Mouse (Mus musculus) urinary bladder, postnatal 14 days (tissue): ENCODE measurements around the gene Nme2.
"Not testable (repeated sequence)": the region's sequence is repeated elsewhere in the genome, so short reads cannot be mapped to it uniquely, and the experiment has no call there.

Experiments
- DNase-seq: peaks from one replicate; pipeline ENCODE4 v3.0.0; 2021; ENCODE audit warnings: low spot score

Nme2 gene

DNA sequence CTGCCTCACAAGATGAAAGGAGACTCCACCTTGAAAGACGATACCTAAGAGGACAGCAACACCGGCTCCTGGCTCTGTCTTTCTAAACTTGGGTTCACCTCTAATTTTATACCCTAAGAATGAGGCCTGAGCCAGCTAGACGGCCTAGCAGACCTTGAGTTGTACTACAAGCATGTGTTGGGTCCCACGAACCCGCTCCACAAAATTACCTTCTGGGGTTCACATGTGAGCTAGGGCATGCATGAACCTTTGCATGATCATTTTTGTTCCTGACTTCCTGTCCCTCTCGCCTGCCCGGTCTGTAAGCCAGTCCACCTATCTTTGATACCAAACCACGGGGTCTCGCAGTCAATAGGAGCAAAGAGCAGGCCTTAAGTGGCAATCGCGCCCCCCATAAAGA is 11.3 kb upstream of the Nme2 start:
- no peak for DNase-seq

DNA sequence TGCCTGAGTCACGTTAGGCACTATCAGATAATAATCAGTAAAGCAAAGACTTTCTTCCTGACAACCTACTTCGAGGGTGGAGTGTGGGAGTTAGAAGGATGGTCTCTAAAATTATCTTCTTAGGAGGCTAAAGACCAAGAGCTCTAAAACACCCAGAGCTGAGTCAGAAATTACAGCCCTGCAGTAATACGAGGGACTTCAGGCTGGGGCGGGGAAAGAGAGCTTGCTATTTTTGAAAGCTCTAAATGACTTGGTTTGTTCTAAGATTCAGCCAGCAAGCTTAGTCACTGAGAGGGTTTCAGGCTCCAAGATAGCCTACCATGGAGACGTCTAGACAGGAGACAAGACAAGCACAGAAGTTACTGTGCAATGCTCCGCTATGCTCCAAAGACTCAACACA is 9.3 kb upstream of the Nme2 start:
- DNase-seq, result no peak

DNA sequence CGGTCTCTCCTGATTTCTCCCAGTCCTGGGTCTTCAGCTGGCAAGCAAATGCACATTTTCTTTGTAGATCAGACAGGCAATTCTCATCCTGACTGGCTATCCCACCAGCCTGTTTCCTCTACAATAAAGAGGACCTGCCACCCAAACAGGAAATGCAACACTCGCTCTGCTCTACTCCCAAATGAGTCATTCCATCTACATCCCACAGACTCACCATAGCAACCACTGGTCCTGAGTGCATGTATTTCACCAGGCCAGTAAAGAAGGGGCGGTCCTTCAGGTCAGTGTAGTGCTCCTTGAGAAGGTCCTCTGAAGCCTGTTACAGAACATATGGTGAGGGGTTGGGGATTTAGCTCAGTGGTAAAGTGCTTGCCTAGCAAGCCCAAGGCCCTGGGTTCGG is 7.0 kb upstream of the Nme2 start:
- DNase-seq, result no peak

DNA sequence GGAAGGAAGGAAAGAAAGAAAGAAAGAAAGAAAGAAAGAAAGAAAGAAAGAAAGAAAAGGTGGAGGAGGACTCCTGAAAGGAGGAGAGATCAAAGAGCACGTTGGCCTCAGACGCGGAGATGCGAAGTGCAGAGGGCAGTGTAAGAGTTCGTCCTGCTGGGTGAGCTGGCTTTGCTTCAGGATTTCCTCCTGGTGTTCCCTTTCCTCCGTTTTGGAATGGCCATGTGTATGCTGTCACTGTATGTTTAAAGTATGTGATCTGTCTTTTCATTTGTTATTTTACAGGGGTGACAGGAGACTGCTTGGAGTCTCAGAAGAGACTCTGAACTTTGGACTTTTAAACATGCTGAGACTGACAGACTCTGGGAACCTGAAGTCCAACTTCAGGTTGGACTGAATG is 5.4 kb upstream of the Nme2 start:
- DNase-seq, result no peak

DNA sequence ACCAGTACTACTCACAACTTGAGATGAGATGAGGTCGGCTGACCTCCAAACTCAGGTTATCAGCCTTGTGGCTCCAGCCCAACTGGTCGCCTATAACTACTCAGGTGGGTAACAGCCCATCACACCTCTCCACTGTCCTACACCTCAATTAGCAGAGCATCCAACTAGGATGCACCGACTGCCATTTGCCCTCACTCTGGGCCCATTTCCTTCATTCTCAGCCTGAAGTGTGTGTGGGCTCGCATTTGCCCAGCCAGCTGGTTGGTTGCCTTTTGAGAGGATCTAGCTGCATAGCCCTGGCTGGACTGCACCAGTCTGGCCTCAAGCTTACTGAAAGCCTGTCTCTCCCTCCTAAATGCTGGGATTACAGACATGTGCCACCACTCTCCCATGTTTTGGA is 1.7 kb upstream of the Nme2 start:
- no peak for DNase-seq

DNA sequence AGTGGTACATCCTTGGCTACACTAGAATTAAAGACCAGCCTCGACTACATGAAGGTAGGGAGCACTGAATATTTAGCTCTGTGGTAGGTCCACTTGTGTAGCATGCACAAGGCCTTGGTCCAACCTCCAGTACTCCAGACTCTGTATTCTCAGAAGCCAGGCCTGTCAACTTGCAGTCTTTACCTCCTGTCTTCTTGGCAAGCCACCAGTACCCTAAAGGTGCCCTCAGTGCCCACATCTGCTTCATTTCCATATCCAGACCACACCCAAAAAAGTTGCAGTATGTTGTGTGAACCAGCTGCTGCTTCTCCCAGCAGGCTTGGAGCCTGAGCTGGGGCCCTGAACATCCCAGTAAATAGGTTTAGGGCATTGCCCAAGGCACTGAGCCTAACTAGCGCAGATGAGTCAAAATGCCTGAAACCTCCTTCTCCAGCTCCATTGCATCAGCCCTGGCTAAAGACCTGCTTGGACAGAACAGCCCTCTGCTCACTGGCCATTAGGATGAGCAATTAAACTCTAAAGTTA is 1.0 kb upstream of the Nme2 start:
- DNase-seq, result no peak

DNA sequence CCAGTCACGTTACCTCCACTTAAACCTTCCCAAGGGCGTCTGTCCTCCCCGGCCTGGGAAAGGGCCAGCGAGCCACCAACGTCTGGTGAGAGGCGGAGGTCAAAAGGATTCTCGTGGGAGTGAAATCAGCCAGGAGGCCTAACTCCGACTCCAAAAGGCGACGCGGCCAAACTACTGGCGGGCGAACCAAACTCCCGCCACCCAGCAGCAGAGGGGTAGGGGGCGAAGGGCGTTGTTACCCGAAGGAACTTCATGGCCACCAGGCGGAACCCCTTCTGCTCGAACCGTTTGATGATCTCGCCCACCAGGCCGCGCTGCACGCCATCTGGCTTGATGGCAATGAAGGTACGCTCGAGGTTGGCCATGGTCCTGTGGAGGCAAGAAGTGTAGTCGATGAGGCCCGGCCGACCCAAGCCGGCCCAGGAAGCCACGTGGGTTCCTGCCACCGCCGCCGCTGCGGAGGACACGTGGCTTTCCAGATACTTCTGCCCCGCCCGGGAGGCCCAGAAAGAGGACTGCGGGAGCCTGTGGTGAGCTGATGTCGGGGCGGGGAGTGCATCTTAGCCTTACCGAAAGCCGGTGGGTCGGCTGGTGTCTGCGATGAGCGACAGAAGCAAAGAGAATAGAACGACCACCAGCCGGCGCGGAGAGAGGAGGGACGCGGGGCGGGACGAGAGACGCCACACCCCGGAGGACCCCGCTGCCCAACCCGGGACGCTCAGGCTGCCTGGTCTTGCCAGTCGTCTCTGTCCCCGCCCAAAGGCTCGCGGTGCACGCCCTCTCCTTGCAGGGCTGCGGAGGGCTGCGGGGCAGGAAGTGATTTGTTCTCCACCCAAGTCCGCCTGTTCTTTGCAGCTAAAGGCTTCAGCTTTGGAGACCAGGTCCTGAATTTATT is 556 bp downstream of the Nme2 start:
- peak; percentile 96 for DNase-seq

DNA sequence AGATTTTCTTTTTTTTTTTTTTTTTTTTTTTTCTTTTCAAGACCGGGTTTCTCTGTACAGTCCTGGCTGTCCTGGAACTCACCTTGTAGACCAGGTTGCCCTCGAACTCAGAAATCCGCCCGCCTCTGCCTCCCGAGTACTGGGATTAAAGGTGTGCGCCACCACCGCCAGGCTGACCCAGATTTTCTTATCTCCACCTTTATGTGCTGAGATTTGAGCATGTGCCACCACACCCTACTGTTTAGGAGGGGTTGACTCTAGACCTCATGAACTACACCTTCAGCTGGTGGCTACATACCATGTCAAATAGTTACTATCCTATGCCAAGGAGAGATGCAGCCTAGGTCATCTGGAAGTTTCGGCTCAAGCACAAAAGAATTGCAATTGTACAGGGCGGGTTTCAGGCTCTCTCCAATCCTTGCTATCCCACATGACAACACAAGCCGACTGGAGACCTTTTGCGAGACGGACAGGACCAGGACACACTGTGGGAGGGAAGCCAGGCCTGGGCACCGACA is 1.3 kb downstream of the Nme2 start:
- DNase-seq, result no peak

DNA sequence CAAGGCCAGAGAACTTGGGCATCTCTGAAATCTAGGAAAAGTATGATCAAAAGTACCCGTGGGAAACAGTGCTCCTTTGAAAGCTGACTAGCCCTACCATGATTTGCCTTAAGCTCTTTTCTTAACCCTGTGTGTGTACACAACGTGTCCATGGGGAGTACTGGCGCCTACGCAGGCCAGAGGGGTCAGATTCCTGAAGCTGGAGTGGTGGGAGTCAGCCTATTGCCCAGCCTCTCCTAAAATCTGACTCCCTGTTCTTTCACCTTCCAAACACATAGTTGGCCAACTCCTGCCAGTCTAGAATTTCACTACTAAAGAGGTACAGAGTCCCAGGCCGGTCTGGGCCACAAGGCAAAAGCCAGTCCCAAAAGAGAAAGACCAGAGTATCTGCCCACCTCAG is 3.7 kb downstream of the Nme2 start:
- DNase-seq, result no peak

DNA sequence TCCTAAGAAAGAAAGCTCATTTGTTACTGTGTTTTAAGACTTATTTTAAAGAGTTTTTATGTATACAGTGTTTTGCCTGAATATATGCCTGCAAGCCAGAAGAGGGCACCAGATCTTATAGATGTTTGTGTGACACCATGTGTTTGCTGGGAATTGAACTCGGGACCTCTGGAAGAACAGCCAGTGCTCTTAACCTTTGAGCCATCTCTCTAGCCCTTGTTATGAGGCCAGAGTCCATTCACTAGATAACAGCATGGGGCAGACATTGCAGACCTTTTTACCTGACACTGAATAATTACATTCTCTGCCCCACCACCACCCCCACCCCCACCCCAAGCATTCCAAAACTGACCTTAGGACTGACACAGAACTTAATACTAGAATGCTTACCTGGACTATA is 6.0 kb downstream of the Nme2 start:
- no peak for DNase-seq

DNA sequence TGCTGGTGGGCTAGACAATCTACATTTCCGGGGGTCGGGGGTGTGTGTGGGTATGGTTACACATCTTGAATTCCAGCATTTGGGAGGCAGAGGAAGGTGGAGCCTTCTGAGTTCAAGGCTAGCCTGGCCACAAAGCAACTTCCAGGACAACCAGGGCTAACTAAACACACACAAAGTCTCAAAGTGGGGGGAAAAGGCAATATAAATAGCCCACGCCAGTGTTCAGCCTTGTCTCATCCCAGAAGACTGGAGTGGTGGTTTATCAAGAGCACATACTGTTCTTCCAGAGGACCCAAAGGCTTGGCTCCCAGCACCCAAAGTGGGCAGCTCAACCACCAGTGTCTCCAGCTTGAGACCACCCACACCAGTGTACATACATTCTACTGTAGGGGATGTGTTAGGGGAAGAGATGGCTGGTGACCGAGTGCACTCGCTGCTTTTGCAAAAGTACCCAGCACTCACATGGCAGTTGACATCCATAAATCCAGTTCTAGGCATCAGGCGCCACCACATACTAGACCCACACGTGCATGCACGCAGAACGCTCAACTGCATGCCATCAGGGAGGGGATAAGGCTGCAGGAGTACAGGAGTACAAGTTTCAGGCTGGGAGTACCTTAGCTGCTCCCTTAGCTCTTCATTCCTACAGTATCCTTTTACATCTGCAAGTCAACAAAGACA is 7.0 kb downstream of the Nme2 start:
- no peak for DNase-seq

DNA sequence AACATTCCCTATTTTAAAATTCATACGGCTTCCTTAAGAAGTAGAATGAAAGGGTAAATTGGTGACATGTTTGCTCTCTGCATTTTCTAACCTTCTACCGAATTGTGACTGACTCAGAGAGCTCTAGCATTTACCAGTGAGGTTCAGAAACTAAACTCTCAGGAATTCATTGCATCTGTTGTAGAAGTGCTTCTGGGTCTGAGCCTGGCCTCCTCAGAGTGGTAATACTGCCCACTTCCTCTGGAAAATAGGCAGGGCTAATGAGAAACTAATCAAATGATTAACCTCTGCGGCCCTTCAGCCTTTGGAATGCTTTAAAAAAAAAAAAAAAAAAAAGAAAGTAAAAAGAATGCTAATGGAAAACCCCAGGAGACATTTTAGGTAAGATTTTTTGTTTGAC is 11.1 kb downstream of the Nme2 start:
- DNase-seq, result no peak

DNA sequence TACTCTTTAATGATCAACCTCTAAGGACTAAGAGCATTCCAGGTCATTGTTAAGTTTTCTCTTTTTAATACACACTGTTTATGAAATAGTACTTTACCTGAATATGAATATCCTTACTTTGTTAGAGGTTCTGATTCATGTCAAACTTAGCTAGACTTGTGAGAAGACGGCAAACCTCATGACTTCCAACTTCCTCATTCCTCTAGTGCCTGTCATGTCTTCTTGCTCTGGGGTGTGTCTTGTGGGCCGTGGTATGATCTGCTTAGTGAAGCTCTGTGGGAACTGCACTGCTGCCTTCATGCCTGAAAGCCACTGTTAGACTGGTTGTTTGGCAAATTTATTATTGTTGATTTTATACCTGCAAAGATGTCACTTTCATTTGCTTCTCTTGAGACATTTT is 15.2 kb downstream of the Nme2 start:
- DNase-seq, result no peak

DNA sequence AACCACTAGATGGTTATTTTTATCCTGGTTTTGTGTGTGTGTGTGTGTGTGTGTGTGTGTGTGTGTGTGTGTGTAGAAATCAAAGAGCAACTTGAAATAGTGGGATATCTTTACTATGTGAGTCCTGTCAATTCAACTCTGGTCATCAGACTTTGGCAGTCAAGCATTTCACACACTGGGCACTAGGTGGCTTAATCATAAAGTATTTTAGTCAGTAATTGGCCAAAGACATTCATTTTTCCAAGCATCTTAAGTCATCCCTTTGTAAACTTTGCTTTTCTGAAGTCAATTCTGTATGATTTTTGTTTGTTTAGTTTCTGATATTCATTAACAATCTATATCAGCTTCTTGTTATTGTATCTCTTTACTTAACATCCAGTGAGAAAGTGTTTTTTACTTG is 27.0 kb downstream of the Nme2 start:
- DNase-seq, result no peak

DNA sequence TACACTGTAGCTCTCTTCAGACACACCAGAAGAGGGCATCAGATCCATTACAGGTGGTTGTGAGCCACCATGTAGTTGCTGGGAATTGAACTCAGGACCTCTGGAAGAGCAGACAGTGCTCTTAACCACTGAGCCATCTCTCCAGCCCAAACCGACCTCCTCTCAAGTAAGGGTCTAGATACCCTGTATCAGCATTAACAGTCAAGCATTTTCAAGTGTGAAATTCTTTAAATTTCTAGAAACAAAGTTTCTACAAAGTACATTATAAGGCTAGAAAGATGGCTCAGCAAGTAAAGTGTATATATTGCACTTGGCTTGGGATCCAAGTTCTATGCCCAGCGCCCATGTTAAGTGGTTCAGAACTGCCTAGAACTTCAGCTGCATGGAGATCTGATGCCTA is 41.0 kb downstream of the Nme2 start:
- not testable (repeated sequence) for DNase-seq

DNA sequence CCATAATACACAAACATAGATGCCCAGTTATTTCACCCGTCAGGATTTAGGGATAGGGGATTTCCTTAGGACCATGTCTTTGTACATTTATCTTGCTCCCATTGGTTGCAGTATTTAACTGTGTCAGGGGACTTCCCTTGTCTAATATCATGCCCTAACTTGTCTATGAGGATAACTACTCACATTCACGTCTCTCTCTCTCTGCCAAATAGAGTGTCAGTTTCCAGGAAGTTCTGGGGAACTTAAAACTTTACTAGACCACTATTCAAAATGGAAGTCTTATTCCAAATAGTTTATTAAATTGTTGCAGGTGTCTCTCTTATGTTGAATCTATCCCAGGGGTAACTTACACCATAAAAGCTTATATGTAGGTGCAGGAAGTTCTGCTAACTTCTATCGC is 44.5 kb downstream of the Nme2 start:
- no peak for DNase-seq

DNA sequence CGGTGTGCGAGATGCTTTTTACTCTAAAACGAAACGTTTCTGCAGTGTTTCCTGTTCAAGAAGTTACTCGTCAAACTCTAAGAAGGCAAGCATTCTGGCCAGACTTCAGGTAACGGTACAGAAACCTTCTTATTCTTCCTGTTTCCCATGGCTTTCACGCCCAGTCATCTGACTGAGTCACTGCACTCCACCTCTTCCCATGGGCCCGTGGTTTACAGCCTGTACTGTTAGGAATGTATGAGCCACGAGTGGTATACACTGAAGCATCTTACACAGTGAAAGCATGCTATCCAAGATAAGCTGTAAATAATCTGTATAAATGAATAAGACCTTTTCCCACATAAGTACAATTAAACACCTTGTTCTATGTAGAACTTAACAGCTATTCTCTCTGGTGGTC is 47.2 kb downstream of the Nme2 start:
- DNase-seq, result no peak

DNA sequence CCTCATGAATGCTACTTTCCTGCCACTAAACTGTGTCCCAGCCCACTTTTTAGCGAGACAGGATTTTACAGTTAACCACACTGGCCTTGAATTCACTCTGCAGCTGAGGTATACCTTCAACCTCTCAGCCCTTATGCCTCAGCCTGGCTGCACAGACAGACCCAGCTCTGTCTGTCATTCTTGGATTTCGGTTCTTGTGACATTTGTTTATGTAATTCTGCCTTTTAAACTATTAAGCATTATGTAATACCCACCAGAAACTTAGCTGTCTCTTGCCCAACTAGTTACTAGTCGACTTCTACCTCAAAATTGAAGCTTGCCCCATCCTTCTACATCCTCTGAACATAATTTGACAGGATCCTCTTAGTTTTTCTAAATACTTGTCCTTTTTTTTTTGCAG is 48.2 kb downstream of the Nme2 start:
- DNase-seq, result no peak

DNA sequence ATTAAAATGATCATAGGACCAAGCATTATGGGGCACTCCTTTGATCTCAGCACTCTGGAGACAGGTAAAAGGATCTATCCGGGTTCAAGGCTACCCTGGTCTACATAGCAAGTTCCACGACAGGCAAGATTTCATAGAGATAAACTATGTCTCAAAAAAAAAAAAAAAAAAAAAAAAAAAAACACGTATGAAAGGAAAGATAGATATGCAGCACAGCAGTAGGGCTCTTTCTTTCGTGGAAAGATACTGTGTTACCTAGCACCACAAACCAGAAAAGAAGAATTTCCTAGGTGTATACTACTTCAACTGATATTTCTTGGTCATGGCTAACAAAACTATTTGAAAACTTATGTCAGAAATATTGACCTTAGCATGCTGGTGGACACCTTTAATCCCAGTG is 49.2 kb downstream of the Nme2 start:
- DNase-seq, result no peak
